Mouse (Mus musculus): ENCODE data around the gene Tpgs1. TPM values are rescaled to one million over a fixed set of nuclear protein-coding genes. Genes with fewer than 3 reads are reported as not detected.
A peak's percentile ranks its signal among the peaks of the same experiment; 100 is the strongest.
"Not testable (repeated sequence)": the region's sequence is repeated elsewhere in the genome, so short reads cannot be mapped to it uniquely, and the experiment has no call there.

Tpgs1 gene
- polyA plus RNA-seq, 1 experiment from 2014 or later = 68.3 TPM

DNA sequence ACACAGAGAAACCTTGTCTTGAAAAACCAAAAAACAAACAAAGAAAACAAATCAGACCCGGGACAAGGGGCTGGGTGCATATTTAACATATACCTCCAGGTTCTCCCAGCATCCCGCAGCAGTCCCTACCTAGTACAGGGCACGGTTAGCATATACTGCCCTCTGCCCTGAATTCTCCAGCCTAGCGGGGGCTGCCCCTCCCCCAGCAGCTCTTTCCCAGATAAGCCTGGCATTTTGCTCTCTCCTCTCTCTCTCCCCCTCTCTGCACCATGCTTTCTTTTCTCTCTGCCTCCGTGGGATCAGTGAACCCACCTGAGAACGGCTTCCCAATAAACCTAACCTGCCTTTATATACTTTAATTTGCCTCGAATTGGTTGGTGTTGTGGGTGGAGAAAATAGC, 31.5 kb downstream of the Tpgs1 start:
- Histone ChIP-seq H3K9me3 (replicated peaks) (no peaks in the 10 kb centered on the region), H3K27me3 (ENCODE audit: low read depth, poor library complexity, severe bottlenecking) (no peaks in the 10 kb centered on the region), H3K36me3 (no peaks in the 10 kb centered on the region), H3K4me1 (peaks cover 29% of the 10 kb centered on the region), H3K4me3 (no peak overlapping the region), H3K27ac (replicated peaks) (0 out of 2 replicates have a peak overlapping the region, but pooled peaks have one; percentile 49)
- WGBS = 49% methylated on average over 7 of the region's 7 CpGs
- DNase-seq (ENCODE audit: low spot score) = no peak

GRCm38 (mm10) chr10:79701443-79702129, 32.4 kb downstream of the Tpgs1 start:
- DNase-seq (ENCODE audit: low spot score) = no peak
- Histone ChIP-seq H3K27me3 (ENCODE audit: low read depth, poor library complexity, severe bottlenecking) (no peaks in the 10 kb centered on the region), H3K4me1 (peaks cover 38% of the 10 kb centered on the region), H3K9me3 (replicated peaks) (no peaks in the 10 kb centered on the region), H3K4me3 (no peak overlapping the region), H3K36me3 (peaks cover 6% of the 10 kb centered on the region), H3K27ac (replicated peaks) (peak overlapping the region; percentile 47)
- WGBS = 62% methylated on average over 10 of the region's 10 CpGs

DNA sequence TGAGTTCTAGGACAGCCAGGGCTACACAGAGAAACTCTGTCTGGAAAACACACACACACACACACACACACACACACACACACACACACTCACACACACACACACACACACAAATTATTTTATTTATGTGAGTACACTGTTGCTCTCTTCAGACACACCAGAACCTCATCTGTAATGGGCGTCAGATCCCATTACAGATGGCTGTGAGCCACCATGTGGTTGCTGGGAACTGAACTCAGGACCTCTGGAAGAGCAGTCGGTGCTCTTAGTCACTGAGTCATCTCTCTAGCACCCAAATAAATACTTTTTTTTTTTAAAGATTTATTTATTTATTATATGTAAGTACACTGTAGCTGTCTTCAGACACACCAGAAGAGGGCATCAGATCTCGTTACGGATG, 33.8 kb downstream of the Tpgs1 start:
- WGBS = 95% methylated on average over 4 of the region's 4 CpGs
- H3K36me3 ChIP-seq = peaks cover 20% of the 10 kb centered on the region
- not testable (repeated sequence) for H3K4me3 ChIP-seq; H3K9me3 ChIP-seq (replicated peaks); DNase-seq (ENCODE audit: low spot score); H3K27me3 ChIP-seq (ENCODE audit: low read depth, poor library complexity, severe bottlenecking); H3K27ac ChIP-seq (replicated peaks)
- peaks cover 52% of the 10 kb centered on the region for H3K4me1 ChIP-seq

DNA sequence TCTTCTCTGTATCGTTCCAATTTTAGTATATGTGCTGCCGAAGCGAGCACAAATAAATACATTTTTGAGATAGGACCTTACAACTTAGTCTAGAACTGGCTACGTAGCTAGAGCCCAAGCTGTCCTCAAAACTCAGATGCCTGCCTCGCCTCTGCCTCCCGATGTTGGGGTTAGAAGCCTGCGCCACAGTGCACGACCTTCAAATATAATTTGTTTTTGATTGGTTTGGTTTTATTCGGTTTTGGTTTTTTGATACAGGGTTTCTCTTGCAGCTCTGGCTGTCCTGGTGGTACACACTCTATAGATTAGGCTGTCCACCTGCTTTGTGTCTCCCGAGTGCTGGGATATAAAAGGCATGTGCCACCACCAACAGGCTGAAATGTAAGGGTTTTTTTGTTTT, 34.4 kb downstream of the Tpgs1 start:
- Histone ChIP-seq H3K27me3 (ENCODE audit: low read depth, poor library complexity, severe bottlenecking) (no peaks in the 10 kb centered on the region), H3K27ac (replicated peaks) (peak overlapping the region; percentile 98), H3K4me3 (peak overlapping the region; percentile 89), H3K36me3 (peaks cover 26% of the 10 kb centered on the region), H3K9me3 (replicated peaks) (no peaks in the 10 kb centered on the region), H3K4me1 (peaks cover 57% of the 10 kb centered on the region)
- DNase-seq (ENCODE audit: low spot score) = no peak
- WGBS = 82% methylated on average over 10 of the region's 10 CpGs

- Histone ChIP-seq H3K27ac (replicated peaks) (peak within 1 kb of the TSS; percentile 98), H3K4me3 (peak within 1 kb of the TSS; percentile 89), H3K27me3 (ENCODE audit: low read depth, poor library complexity, severe bottlenecking) (no peaks in the 10 kb centered on the region), H3K36me3 (peaks cover 34% of the 10 kb centered on the region), H3K9me3 (replicated peaks) (no peaks in the 10 kb centered on the region), H3K4me1 (peaks cover 64% of the 10 kb centered on the region)
- under 1% methylated on average over 61 of the region's 65 CpGs for WGBS
- peak; percentile 99 for DNase-seq (ENCODE audit: low spot score)
Measured at GRCm38 (mm10) chr10:79704065-79704969, 35.1 kb downstream of the Tpgs1 start, which contains the start of gene Bsg. Bsg (plus strand) TSS chr10:79704491.

DNA sequence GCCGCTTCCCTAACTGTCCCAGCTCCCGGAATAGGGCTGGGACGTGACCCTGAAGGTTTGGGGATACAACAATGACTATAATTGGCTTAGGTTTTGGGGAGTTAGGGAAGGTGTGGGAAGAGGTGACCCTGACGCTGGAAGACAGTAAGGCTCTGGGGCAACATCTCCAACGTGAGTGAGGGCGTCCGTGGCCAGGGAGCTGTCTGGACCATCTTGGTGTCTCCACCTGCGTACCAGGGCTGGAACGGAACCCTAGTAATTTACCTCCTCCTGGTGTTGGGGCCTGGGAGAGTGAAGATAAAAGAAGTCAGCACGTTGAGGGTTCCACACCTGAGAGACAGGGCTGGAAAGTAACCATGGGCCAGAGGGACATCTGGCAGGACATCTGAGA, 35.8 kb downstream of the Tpgs1 start:
- Histone ChIP-seq H3K9me3 (replicated peaks) (no peaks in the 10 kb centered on the region), H3K36me3 (peaks cover 40% of the 10 kb centered on the region), H3K27me3 (ENCODE audit: low read depth, poor library complexity, severe bottlenecking) (no peaks in the 10 kb centered on the region), H3K4me3 (peak overlapping the region; percentile 89), H3K4me1 (peaks cover 64% of the 10 kb centered on the region), H3K27ac (replicated peaks) (peak overlapping the region; percentile 98)
- no peak for DNase-seq (ENCODE audit: low spot score)
- 5% methylated on average over 10 of the region's 10 CpGs for WGBS

- DNase-seq (ENCODE audit: low spot score) = no peak
- Histone ChIP-seq H3K9me3 (replicated peaks) (no peaks in the 10 kb centered on the region), H3K4me1 (peaks cover 60% of the 10 kb centered on the region), H3K27ac (replicated peaks) (peak overlapping the region; percentile 46), H3K27me3 (ENCODE audit: low read depth, poor library complexity, severe bottlenecking) (no peaks in the 10 kb centered on the region), H3K4me3 (peak overlapping the region; percentile 89), H3K36me3 (peaks cover 50% of the 10 kb centered on the region)
- 83% methylated on average over 5 of the region's 5 CpGs for WGBS
Measured at GRCm38 (mm10) chr10:79705951-79706350, 36.8 kb downstream of the Tpgs1 start.

DNA sequence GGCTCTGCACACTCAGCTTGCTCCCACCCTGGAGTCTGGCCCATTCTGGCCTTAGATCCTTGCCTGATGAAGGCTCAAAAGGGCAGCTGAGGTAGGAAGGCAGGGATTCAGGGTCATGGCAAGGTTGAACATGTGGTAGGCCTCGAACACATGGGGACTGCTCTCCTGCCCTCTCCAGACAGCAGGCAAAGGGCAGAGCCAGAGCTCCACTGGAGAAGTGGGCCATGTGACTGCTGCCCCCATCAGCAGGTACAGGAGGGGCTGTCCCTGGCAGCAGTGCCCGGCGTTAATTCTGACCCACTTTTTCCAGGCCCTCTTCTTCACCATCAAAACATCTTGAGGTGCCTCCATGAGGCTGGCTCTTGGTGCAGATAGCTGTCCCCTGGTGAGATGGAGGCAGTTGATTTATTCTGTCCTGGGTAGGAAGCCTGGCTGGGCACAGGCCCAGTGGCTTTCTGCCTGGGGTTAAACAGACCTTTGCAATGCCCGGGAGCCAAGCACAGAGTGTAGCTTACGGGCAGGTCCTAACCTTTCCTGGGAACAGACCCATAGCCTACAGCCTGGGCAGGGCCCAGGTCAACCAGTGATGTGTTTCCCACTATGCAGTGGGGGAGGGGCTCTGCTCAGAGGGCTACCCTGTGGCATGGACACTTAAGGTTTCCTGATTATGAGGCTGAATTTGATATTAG, 37.4 kb downstream of the Tpgs1 start:
- Histone ChIP-seq H3K27ac (replicated peaks) (peak overlapping the region; percentile 46; the same call in 1 of the 2 replicates), H3K36me3 (peaks cover 56% of the 10 kb centered on the region), H3K27me3 (ENCODE audit: low read depth, poor library complexity, severe bottlenecking) (no peaks in the 10 kb centered on the region), H3K4me3 (peak overlapping the region; percentile 89), H3K9me3 (replicated peaks) (no peaks in the 10 kb centered on the region), H3K4me1 (peaks cover 54% of the 10 kb centered on the region)
- DNase-seq (ENCODE audit: low spot score) = no peak
- WGBS = 93% methylated on average over 5 of the region's 5 CpGs

- H3K4me3 ChIP-seq = no peak overlapping the region
- 83% methylated on average over 1 of the region's 1 CpGs for WGBS
- H3K27ac ChIP-seq (replicated peaks) = no peak overlapping the region
- no peak for DNase-seq (ENCODE audit: low spot score)
- no peaks in the 10 kb centered on the region for H3K9me3 ChIP-seq (replicated peaks)
- H3K36me3 ChIP-seq = peaks cover 62% of the 10 kb centered on the region
- no peaks in the 10 kb centered on the region for H3K27me3 ChIP-seq (ENCODE audit: low read depth, poor library complexity, severe bottlenecking)
- H3K4me1 ChIP-seq = peaks cover 52% of the 10 kb centered on the region
Measured at GRCm38 (mm10) chr10:79707162-79707561, 38.0 kb downstream of the Tpgs1 start.

GRCm38 (mm10) chr10:79707759-79708158, 38.6 kb downstream of the Tpgs1 start:
- 66% methylated on average over 4 of the region's 4 CpGs for WGBS
- H3K27ac ChIP-seq (replicated peaks) = no peak overlapping the region
- H3K36me3 ChIP-seq = peaks cover 68% of the 10 kb centered on the region

GRCm38 (mm10) chr10:79708668-79709067, 39.5 kb downstream of the Tpgs1 start:
- Histone ChIP-seq H3K27ac (replicated peaks) (no peak overlapping the region), H3K9me3 (replicated peaks) (no peaks in the 10 kb centered on the region), H3K4me1 (peaks cover 53% of the 10 kb centered on the region), H3K4me3 (no peak overlapping the region), H3K36me3 (peaks cover 72% of the 10 kb centered on the region), H3K27me3 (ENCODE audit: low read depth, poor library complexity, severe bottlenecking) (no peaks in the 10 kb centered on the region)
- 96% methylated on average over 21 of the region's 21 CpGs for WGBS
- DNase-seq (ENCODE audit: low spot score) = no peak

More at GRCm38 (mm10) chr10:79707759-79708158, 38.6 kb downstream of the Tpgs1 start:
- DNase-seq (ENCODE audit: low spot score) = no peak
- Histone ChIP-seq H3K9me3 (replicated peaks) (no peaks in the 10 kb centered on the region), H3K4me1 (peaks cover 54% of the 10 kb centered on the region), H3K4me3 (no peak overlapping the region), H3K27me3 (ENCODE audit: low read depth, poor library complexity, severe bottlenecking) (no peaks in the 10 kb centered on the region)

GRCm38 (mm10) chr10:79709307-79709706, 40.1 kb downstream of the Tpgs1 start:
- Histone ChIP-seq H3K4me1 (peaks cover 50% of the 10 kb centered on the region), H3K9me3 (replicated peaks) (no peaks in the 10 kb centered on the region), H3K27ac (replicated peaks) (no peak overlapping the region), H3K27me3 (ENCODE audit: low read depth, poor library complexity, severe bottlenecking) (peaks cover 6% of the 10 kb centered on the region; the same call in 1 of the 2 replicates), H3K4me3 (no peak overlapping the region), H3K36me3 (peaks cover 72% of the 10 kb centered on the region)
- DNase-seq (ENCODE audit: low spot score) = no peak
- WGBS = 84% methylated on average over 7 of the region's 7 CpGs
